Mouse (Mus musculus) adrenal gland, adult 10 weeks (tissue): ENCODE measurements around the gene Zcchc9. TPM values are rescaled to one million over a fixed set of nuclear protein-coding genes. Genes with fewer than 3 reads are reported as not detected.

Experiments used
- polyA plus RNA-seq: library from polyadenylated mRNA; stranded (reverse); fragments of 350-450 nt; fragmentation: Illumina TruSeq; extraction: RNeasy Lipid Tissue Mini Kit (QIAGEN cat#74804); gene quantifications from one replicate; pipeline ENCODE4 v1.2.3, GENCODE M21; 2014; ENCODE audit warnings: low read depth, low replicate concordance

Gene Zcchc9
- 88.5 TPM for polyA plus RNA-seq

DNA sequence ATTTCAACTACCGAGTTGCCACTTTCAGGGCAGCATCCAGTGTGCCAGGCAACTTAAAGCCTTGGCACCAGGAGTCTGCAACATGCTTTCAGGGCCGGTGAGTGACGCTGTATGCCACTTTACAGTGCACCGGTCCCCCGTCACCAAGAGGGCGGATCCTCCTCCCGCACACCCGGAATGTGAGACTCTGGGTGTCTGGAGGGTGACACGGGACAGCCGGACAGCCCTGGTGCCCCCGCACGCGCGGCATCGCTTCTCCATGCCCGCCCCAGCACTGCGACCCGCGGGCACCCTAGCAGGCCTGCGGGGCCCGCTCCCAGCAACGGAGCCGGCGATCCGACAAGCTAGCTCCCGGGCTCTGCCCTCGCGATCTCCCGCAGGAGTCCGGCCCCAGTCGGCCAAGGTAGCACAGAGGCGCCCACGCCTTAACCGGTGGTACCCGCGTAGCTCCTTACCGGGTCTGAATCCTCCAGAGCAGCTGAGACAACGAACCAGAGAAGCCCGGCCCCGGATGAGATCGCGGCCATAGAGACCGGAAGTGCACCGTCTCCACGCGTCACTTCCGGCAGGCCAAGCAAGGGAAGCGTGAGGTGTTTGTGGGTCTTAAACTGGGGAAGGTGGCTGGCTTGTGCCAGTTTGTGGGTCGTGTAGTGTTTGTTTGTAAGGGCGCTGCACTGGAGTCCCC lies at the start of gene Zcchc9:
Gene Zcchc9, minus strand, starts transcription at position 551 of the 685 bp plus-strand sequence.

Other genes with a start within 250 kb of the Zcchc9 start
- gene Acot12, start 66.2 kb downstream of the Zcchc9 start, polyA plus RNA-seq = 1.2 TPM
- 1.2 TPM for gene Ckmt2, start 69.2 kb upstream of the Zcchc9 start, polyA plus RNA-seq